Mouse (Mus musculus) heart, embryonic 16.5 days (tissue): Measurements from ENCODE around the gene Rnf126. TPM values are rescaled to one million over a fixed set of nuclear protein-coding genes. Genes with fewer than 3 reads are reported as not detected.
A peak's percentile ranks its signal among the peaks of the same experiment; 100 is the strongest.

Source experiments
- ATAC-seq: fragments of 200-750 bp; cut with Nextera tagmentation; replicated peaks from 2 replicates; pipeline ENCODE4 v1.8.0; 2017; ENCODE audit warnings: moderate number of reproducible peaks; ENCODE audit not compliant: insufficient read depth, low FRiP score; ENCODE audit errors: extremely low read depth
- H3K27ac ChIP-seq: fragments of 300-500 bp; sonication (generic); 2 replicates; pipeline ENCODE4 v1.5.1; 2014; ENCODE audit warnings: mild to moderate bottlenecking, low read length, control low read depth, moderate library complexity
- H3K27me3 ChIP-seq: fragments of 300-500 bp; sonication (generic); 2 replicates; pipeline ENCODE4 v1.6.1; 2014; ENCODE audit warnings: low read length, mixed read lengths; ENCODE audit not compliant: control insufficient read depth, insufficient read depth
- H3K36me3 ChIP-seq: fragments of 300-500 bp; sonication (generic); 2 replicates; pipeline ENCODE4 v1.6.1; 2014; ENCODE audit not compliant: control insufficient read depth, insufficient read depth
- H3K4me1 ChIP-seq: fragments of 300-500 bp; sonication (generic); 2 replicates; pipeline ENCODE4 v1.6.1; 2014; ENCODE audit warnings: low read length, mixed read lengths; ENCODE audit not compliant: control insufficient read depth, insufficient read depth
- H3K4me2 ChIP-seq: fragments of 300-500 bp; sonication (generic); 2 replicates; pipeline ENCODE4 v1.6.1; 2014; ENCODE audit warnings: low read depth, mild to moderate bottlenecking, control low read depth, low read length
- H3K4me3 ChIP-seq: fragments of 300-500 bp; sonication (generic); 2 replicates; pipeline ENCODE4 v1.5.1; 2014; ENCODE audit warnings: mild to moderate bottlenecking, control low read depth, low read length
- H3K9ac ChIP-seq: fragments of 300-500 bp; sonication (generic); 2 replicates; pipeline ENCODE4 v1.6.1; 2014; ENCODE audit warnings: low read length, control low read depth
- H3K9me3 ChIP-seq: fragments of 300-500 bp; sonication (generic); replicated peaks from 2 replicates; pipeline ENCODE4 v1.6.1; 2016; ENCODE audit warnings: low read length; ENCODE audit not compliant: control insufficient read depth
- WGBS: fragments of 180-500 bp; shearing (Covaris S2); extraction: QIAGEN DNeasy Blood & Tissue Kit; methylation state at CpG from one replicate; pipeline ENCODE4 v1.1.7; 2014; 5-methylcytosine and 5-hydroxymethylcytosine counted together
- polyA plus RNA-seq: library from polyadenylated mRNA; unstranded; fragments of >200 nt; fragmentation: Nextera tagmentation; extraction: Ambion mirVana; gene quantifications from 2 replicates; pipeline ENCODE4 v1.2.1, GENCODE M21; 2015

Gene Rnf126
- polyA plus RNA-seq, 1 experiment from 2014 or later = 56.0 TPM

- H3K27me3 ChIP-seq = peaks cover 4% of the 10 kb centered on the region; the same call in 1 of the 2 replicates
- WGBS = 2% methylated on average over 38 of the region's 39 CpGs
- H3K4me1 ChIP-seq = peaks cover 26% of the 10 kb centered on the region
- peak within 1 kb of the TSS; percentile 73 for H3K4me2 ChIP-seq
- H3K4me3 ChIP-seq = peak within 1 kb of the TSS; percentile 56
- peak within 1 kb of the TSS; percentile 75 for H3K27ac ChIP-seq
- peaks cover 7% of the 10 kb centered on the region; the same call in 1 of the 2 replicates for H3K9me3 ChIP-seq
- H3K9ac ChIP-seq = peak within 1 kb of the TSS; percentile 77
- no peaks in the 10 kb centered on the region for H3K36me3 ChIP-seq
- ATAC-seq = no peak
These were observed 10.4 kb upstream of the Rnf126 start, which contains the start of gene Fstl3 for GRCm38 (mm10) chr10:79777103-79777531. TSS of gene Fstl3 (plus strand) at chr10:79777272.

GRCm38 (mm10) chr10:79774486-79775279 is 7.9 kb upstream of the Rnf126 start:
- no peaks in the 10 kb centered on the region for H3K36me3 ChIP-seq
- H3K27me3 ChIP-seq = peaks cover 4% of the 10 kb centered on the region; the same call in 1 of the 2 replicates
- WGBS = 57% methylated on average over 5 of the region's 5 CpGs
- H3K9ac ChIP-seq = no peak overlapping the region
- H3K27ac ChIP-seq = no peak overlapping the region
- no peak overlapping the region for H3K4me2 ChIP-seq
- no peak for ATAC-seq
- no peak overlapping the region for H3K4me3 ChIP-seq
- H3K4me1 ChIP-seq = peaks cover 19% of the 10 kb centered on the region
- peaks cover 7% of the 10 kb centered on the region; the same call in 1 of the 2 replicates for H3K9me3 ChIP-seq

GRCm38 (mm10) chr10:79773208-79773607 is 6.5 kb upstream of the Rnf126 start:
- no peaks in the 10 kb centered on the region for H3K27me3 ChIP-seq
- no peak overlapping the region for H3K4me2 ChIP-seq
- no peaks in the 10 kb centered on the region for H3K36me3 ChIP-seq
- no peak overlapping the region for H3K27ac ChIP-seq
- peaks cover 7% of the 10 kb centered on the region; the same call in 1 of the 2 replicates for H3K9me3 ChIP-seq
- H3K4me1 ChIP-seq = peaks cover 17% of the 10 kb centered on the region
- no peak overlapping the region for H3K4me3 ChIP-seq
- 85% methylated on average over 2 of the region's 2 CpGs for WGBS
- no peak for ATAC-seq
- no peak overlapping the region for H3K9ac ChIP-seq

GRCm38 (mm10) chr10:79772320-79772719 is 5.6 kb upstream of the Rnf126 start:
- no peak overlapping the region for H3K27ac ChIP-seq
- no peaks in the 10 kb centered on the region for H3K27me3 ChIP-seq
- no peak overlapping the region for H3K4me2 ChIP-seq
- ATAC-seq = no peak
- WGBS = 90% methylated on average over 3 of the region's 3 CpGs
- no peak overlapping the region for H3K4me3 ChIP-seq
- H3K9me3 ChIP-seq = peaks cover 7% of the 10 kb centered on the region; the same call in 1 of the 2 replicates
- H3K4me1 ChIP-seq = peaks cover 17% of the 10 kb centered on the region
- no peaks in the 10 kb centered on the region for H3K36me3 ChIP-seq
- H3K9ac ChIP-seq = no peak overlapping the region

- H3K36me3 ChIP-seq = no peaks in the 10 kb centered on the region
- no peak overlapping the region for H3K27ac ChIP-seq
- ATAC-seq = no peak
- H3K27me3 ChIP-seq = no peaks in the 10 kb centered on the region
- H3K9me3 ChIP-seq = 0 out of 2 replicates have a peak, but pooled peaks cover 2% of the 10 kb centered on the region
- H3K9ac ChIP-seq = no peak overlapping the region
- H3K4me1 ChIP-seq = peaks cover 29% of the 10 kb centered on the region
- no peak overlapping the region for H3K4me3 ChIP-seq
- WGBS = 54% methylated on average over 4 of the region's 4 CpGs
- no peak overlapping the region for H3K4me2 ChIP-seq
These were observed 2.6 kb upstream of the Rnf126 start for GRCm38 (mm10) chr10:79769329-79769728.

GRCm38 (mm10) chr10:79768400-79768799 is 1.6 kb upstream of the Rnf126 start:
- ATAC-seq = no peak
- 0 out of 2 replicates have a peak, but pooled peaks cover 2% of the 10 kb centered on the region for H3K9me3 ChIP-seq
- 1% methylated on average over 5 of the region's 5 CpGs for WGBS
- no peak overlapping the region for H3K4me3 ChIP-seq
- no peak overlapping the region for H3K27ac ChIP-seq
- H3K36me3 ChIP-seq = no peaks in the 10 kb centered on the region
- H3K27me3 ChIP-seq = no peaks in the 10 kb centered on the region
- H3K4me2 ChIP-seq = no peak overlapping the region
- H3K4me1 ChIP-seq = peaks cover 39% of the 10 kb centered on the region
- H3K9ac ChIP-seq = no peak overlapping the region

GRCm38 (mm10) chr10:79767372-79768244 is 856 bp upstream of the Rnf126 start:
- ATAC-seq = peak; percentile 66
- Histone ChIP-seq H3K9ac (peak overlapping the region; percentile 99), H3K36me3 (no peaks in the 10 kb centered on the region), H3K4me2 (peak overlapping the region; percentile 97), H3K27me3 (no peaks in the 10 kb centered on the region), H3K4me3 (peak overlapping the region; percentile 93), H3K4me1 (peaks cover 44% of the 10 kb centered on the region), H3K9me3 (0 out of 2 replicates have a peak, but pooled peaks cover 2% of the 10 kb centered on the region), H3K27ac (peak overlapping the region; percentile 93)
- WGBS = 9% methylated on average over 40 of the region's 40 CpGs

GRCm38 (mm10) chr10:79766001-79766507 is 698 bp downstream of the Rnf126 start:
- 5% methylated on average over 16 of the region's 16 CpGs for WGBS
- H3K9me3 ChIP-seq = no peaks in the 10 kb centered on the region
- H3K27me3 ChIP-seq = no peaks in the 10 kb centered on the region
- H3K4me3 ChIP-seq = peak overlapping the region; percentile 93
- ATAC-seq = no peak
- peaks cover 13% of the 10 kb centered on the region for H3K36me3 ChIP-seq
- peak overlapping the region; percentile 97 for H3K4me2 ChIP-seq
- peaks cover 44% of the 10 kb centered on the region for H3K4me1 ChIP-seq
- H3K9ac ChIP-seq = peak overlapping the region; percentile 99
- H3K27ac ChIP-seq = peak overlapping the region; percentile 93
